In genomic region chr5:97015781-97016508, GRCm38 (mm10) we compare ENCODE assay signal across 12 mouse cellular contexts. TPM values are rescaled to one million over a fixed set of nuclear protein-coding genes. Genes with fewer than 3 reads are reported as not detected.
DNase-seq lines count a peak whose midpoint lies in the region; ATAC-seq lines count a peak whose summit lies in the region.
"Had no signal": no experiment of that assay in that cellular context is flagged by ENCODE, and none has a peak within 500 bp of the region (broad histone marks: within the 10 kb centered on the region; RNA-seq: fewer than 3 reads in every experiment).

No protein-coding gene starts in this region.

- no peak overlapping the region for H3K4me2 ChIP-seq in hindbrain, embryonic 12.5 days (replicated peaks)
- no peak overlapping the region for H3K4me2 ChIP-seq in hindbrain, embryonic 16.5 days (ENCODE audit: low read length)
- H3K4me2 ChIP-seq in liver, embryonic 12.5 days, result no peak overlapping the region
- H3K4me2 ChIP-seq in forebrain, embryonic 15.5 days (replicated peaks), result no peak overlapping the region
- no peak overlapping the region for H3K4me2 ChIP-seq in midbrain, embryonic 16.5 days (ENCODE audit: low read length)
- H3K4me2 ChIP-seq: embryonic facial prominence, embryonic 13.5 days; heart, embryonic 13.5 days had no signal

- peaks cover 20% of the 10 kb centered on the region for H3K4me1 ChIP-seq in hindbrain, embryonic 12.5 days
- peaks cover 10% of the 10 kb centered on the region for H3K4me1 ChIP-seq in hindbrain, embryonic 16.5 days (ENCODE audit: control insufficient read depth, insufficient read depth, low read depth, low read length)
- H3K4me1 ChIP-seq in liver, embryonic 12.5 days, result peaks cover 88% of the 10 kb centered on the region
- H3K4me1 ChIP-seq in forebrain, embryonic 15.5 days, result peaks cover 27% of the 10 kb centered on the region
- peaks cover 13% of the 10 kb centered on the region; the same call in 1 of the 2 replicates for H3K4me1 ChIP-seq in midbrain, embryonic 16.5 days (ENCODE audit: control insufficient read depth, insufficient read depth, low read length)
- H3K4me1 ChIP-seq: embryonic facial prominence, embryonic 13.5 days had no signal

- DNase-seq in liver, result no peak
- DNase-seq: cerebellum, adult 11-12 months; gastrocnemius, postnatal 25 days had no signal

- 72% methylated on average over 11 of the region's 11 CpGs for WGBS in hindbrain, embryonic 12.5 days
- WGBS in hindbrain, embryonic 16.5 days, result 67% methylated on average over 11 of the region's 11 CpGs
- 86% methylated on average over 11 of the region's 11 CpGs for WGBS in liver, embryonic 12.5 days (ENCODE audit: insufficient replicate concordance)
- 69% methylated on average over 11 of the region's 11 CpGs for WGBS in forebrain, embryonic 15.5 days
- WGBS in midbrain, embryonic 16.5 days, result 59% methylated on average over 11 of the region's 11 CpGs

- H3K9me3 ChIP-seq in hindbrain, embryonic 12.5 days (replicated peaks), result no peaks in the 10 kb centered on the region
- H3K9me3 ChIP-seq in hindbrain, embryonic 16.5 days (ENCODE audit: control insufficient read depth, low read length), result no peaks in the 10 kb centered on the region
- no peaks in the 10 kb centered on the region for H3K9me3 ChIP-seq in liver, embryonic 12.5 days (replicated peaks)
- no peaks in the 10 kb centered on the region for H3K9me3 ChIP-seq in forebrain, embryonic 15.5 days
- no peaks in the 10 kb centered on the region for H3K9me3 ChIP-seq in midbrain, embryonic 16.5 days (replicated peaks; ENCODE audit: control insufficient read depth, low read length, poor library complexity, severe bottlenecking)
- H3K9me3 ChIP-seq: embryonic facial prominence, embryonic 13.5 days; heart, embryonic 13.5 days had no signal

- H3K36me3 ChIP-seq in hindbrain, embryonic 12.5 days, result no peaks in the 10 kb centered on the region
- no peaks in the 10 kb centered on the region for H3K36me3 ChIP-seq in hindbrain, embryonic 16.5 days (ENCODE audit: control insufficient read depth, insufficient read depth, low read length)
- peaks cover 48% of the 10 kb centered on the region for H3K36me3 ChIP-seq in liver, embryonic 12.5 days
- H3K36me3 ChIP-seq in forebrain, embryonic 15.5 days, result no peaks in the 10 kb centered on the region
- H3K36me3 ChIP-seq in midbrain, embryonic 16.5 days (ENCODE audit: control insufficient read depth, insufficient read depth, low read length), result no peaks in the 10 kb centered on the region
- H3K36me3 ChIP-seq: embryonic facial prominence, embryonic 13.5 days; heart, embryonic 13.5 days had no signal

- ATAC-seq in hindbrain, embryonic 12.5 days (ENCODE audit: low FRiP score), result 0 out of 2 replicates have a peak, but pooled peaks have one; percentile 46
- no peak for ATAC-seq in hindbrain, embryonic 16.5 days
- ATAC-seq in liver, embryonic 12.5 days, result no peak
- ATAC-seq in forebrain, embryonic 15.5 days (replicated peaks), result peak; percentile 67
- peak; percentile 25; the same call in 1 of the 2 replicates for ATAC-seq in midbrain, embryonic 16.5 days
- no peak for ATAC-seq in megakaryocyte-erythroid progenitor cell, adult 5-6 weeks (replicated peaks; ENCODE audit: low FRiP score, low TSS enrichment, poor library complexity, severe bottlenecking)

- no peak overlapping the region for H3K27ac ChIP-seq in hindbrain, embryonic 12.5 days
- H3K27ac ChIP-seq in hindbrain, embryonic 16.5 days (ENCODE audit: low read depth, low read length), result no peak overlapping the region
- 0 out of 2 replicates have a peak overlapping the region, but pooled peaks have one; percentile 11 for H3K27ac ChIP-seq in liver, embryonic 12.5 days
- H3K27ac ChIP-seq in forebrain, embryonic 15.5 days (replicated peaks), result peak overlapping the region; percentile 51
- no peak overlapping the region for H3K27ac ChIP-seq in midbrain, embryonic 16.5 days (ENCODE audit: low read length)
- H3K27ac ChIP-seq: embryonic facial prominence, embryonic 13.5 days; heart, embryonic 13.5 days had no signal

- H3K27me3 ChIP-seq in hindbrain, embryonic 12.5 days, result no peaks in the 10 kb centered on the region
- H3K27me3 ChIP-seq in hindbrain, embryonic 16.5 days (replicated peaks; ENCODE audit: control insufficient read depth, insufficient read depth, low read length), result no peaks in the 10 kb centered on the region
- no peaks in the 10 kb centered on the region for H3K27me3 ChIP-seq in liver, embryonic 12.5 days (replicated peaks)
- H3K27me3 ChIP-seq in forebrain, embryonic 15.5 days, result no peaks in the 10 kb centered on the region
- no peaks in the 10 kb centered on the region for H3K27me3 ChIP-seq in midbrain, embryonic 16.5 days (ENCODE audit: control insufficient read depth, insufficient read depth, low read depth, low read length)
- H3K27me3 ChIP-seq: embryonic facial prominence, embryonic 13.5 days; heart, embryonic 13.5 days had no signal

- no peak overlapping the region for H3K9ac ChIP-seq in hindbrain, embryonic 12.5 days
- H3K9ac ChIP-seq in hindbrain, embryonic 16.5 days (ENCODE audit: low read depth, low read length), result no peak overlapping the region
- H3K9ac ChIP-seq in liver, embryonic 12.5 days, result no peak overlapping the region
- no peak overlapping the region for H3K9ac ChIP-seq in forebrain, embryonic 15.5 days (replicated peaks)
- H3K9ac ChIP-seq in midbrain, embryonic 16.5 days (ENCODE audit: low read depth, low read length), result no peak overlapping the region
- H3K9ac ChIP-seq: embryonic facial prominence, embryonic 13.5 days; heart, embryonic 13.5 days; liver, embryonic 14.5 days had no signal

- H3K4me3 ChIP-seq in hindbrain, embryonic 12.5 days, result no peak overlapping the region
- no peak overlapping the region for H3K4me3 ChIP-seq in hindbrain, embryonic 16.5 days (ENCODE audit: low read length)
- H3K4me3 ChIP-seq in liver, embryonic 12.5 days, result no peak overlapping the region
- H3K4me3 ChIP-seq in forebrain, embryonic 15.5 days, result no peak overlapping the region
- H3K4me3 ChIP-seq in midbrain, embryonic 16.5 days (ENCODE audit: low read depth, low read length), result no peak overlapping the region
- H3K4me3 ChIP-seq: embryonic facial prominence, embryonic 13.5 days; heart, embryonic 13.5 days had no signal

RNA-seq across cellular contexts. Expression of gene Bmp2k, which starts 18.5 kb away (rescaled TPM):
- polyA plus RNA-seq in hindbrain, embryonic 12.5 days (2016; fragmentation: Nextera tagmentation; extraction: Ambion mirVana), result 12.8 and 15.2 TPM in 2 replicates
- 7.8 and 8.9 TPM in 2 replicates for polyA plus RNA-seq in hindbrain, embryonic 16.5 days (2015; fragmentation: Nextera tagmentation; extraction: Ambion mirVana)
- polyA plus RNA-seq in liver, embryonic 12.5 days (2016; fragmentation: Nextera tagmentation; extraction: Ambion mirVana), result 57.2 and 59.8 TPM in 2 replicates
- polyA plus RNA-seq in forebrain, embryonic 15.5 days (2015; fragmentation: Nextera tagmentation; extraction: Ambion mirVana), result 8.4 TPM in 2 replicates
- polyA plus RNA-seq in midbrain, embryonic 16.5 days (2015; fragmentation: Nextera tagmentation; extraction: Ambion mirVana), result 8.3 and 9.5 TPM in 2 replicates
- total RNA-seq in megakaryocyte-erythroid progenitor cell, adult 5-6 weeks (2014; fragmentation: Nextera tagmentation), result 14.0 and 15.9 TPM in 2 replicates
- 16.8 and 17.2 TPM in 2 replicates for total RNA-seq in megakaryocyte-erythroid progenitor cell, adult 5-6 weeks (2017)

Comparison
In these comparisons a context has a peak if more than half of its experiments do, and no peak if none do; other contexts are left out.
1. ATAC-seq: peak in hindbrain, embryonic 12.5 days (single experiment), forebrain, embryonic 15.5 days (single experiment) and midbrain, embryonic 16.5 days (single experiment); none in hindbrain, embryonic 16.5 days (single experiment), liver, embryonic 12.5 days (single experiment) and megakaryocyte-erythroid progenitor cell, adult 5-6 weeks (single experiment).
2. H3K27ac ChIP-seq: peak in liver, embryonic 12.5 days (single experiment) and forebrain, embryonic 15.5 days (single experiment); none in hindbrain, embryonic 12.5 days (single experiment), hindbrain, embryonic 16.5 days (single experiment) and midbrain, embryonic 16.5 days (single experiment).